Mouse (Mus musculus) heart, adult 2 months (tissue): ENCODE data around the gene Zfp846.

ENCODE experiments used
- CTCF ChIP-seq: fragments of 200-600 bp; IDR thresholded peaks from 2 replicates; pipeline ENCODE4 v1.8.1; 2022; ENCODE audit warnings: antibody characterized with exemption, mild to moderate bottlenecking, moderate library complexity
- EP300 ChIP-seq: fragments of 200-500 bp; IDR thresholded peaks from 2 replicates; pipeline ENCODE4 v1.6.1; 2011; ENCODE audit warnings: low read depth, low read length, control low read depth; ENCODE audit not compliant: insufficient read depth

- TF ChIP-seq CTCF (no peak), EP300 (no peak)
These were observed 35.6 kb downstream of the Zfp846 start for GRCm38 (mm10) chr9:20616685-20617084.
